Mouse (Mus musculus) stomach, postnatal 0 days (tissue): ENCODE measurements around the gene Ifitm7. TPM values are rescaled to one million over a fixed set of nuclear protein-coding genes. Genes with fewer than 3 reads are reported as not detected.
A peak's percentile ranks its signal among the peaks of the same experiment; 100 is the strongest.

Source experiments
- ATAC-seq: fragments of 200-750 bp; cut with Nextera tagmentation; 2 replicates; pipeline ENCODE4 v1.8.0; 2017; ENCODE audit not compliant: low FRiP score, low TSS enrichment
- DNase-seq: peaks from one replicate; pipeline ENCODE4 v3.0.0-alpha.2; 2016; ENCODE audit warnings: low spot score
- H3K27ac ChIP-seq: fragments of 300-500 bp; sonication (generic); replicated peaks from 2 replicates; pipeline ENCODE4 v1.5.1; 2014; ENCODE audit warnings: mild to moderate bottlenecking, control low read depth
- H3K27me3 ChIP-seq: fragments of 300-500 bp; sonication (generic); 2 replicates; pipeline ENCODE4 v1.6.1; 2014; ENCODE audit warnings: low read length; ENCODE audit not compliant: control insufficient read depth, insufficient read depth
- H3K36me3 ChIP-seq: fragments of 300-500 bp; sonication (generic); 2 replicates; pipeline ENCODE4 v1.6.1; 2014; ENCODE audit warnings: low read length, mixed read lengths; ENCODE audit not compliant: control insufficient read depth, insufficient read depth
- H3K4me1 ChIP-seq: fragments of 300-500 bp; sonication (generic); replicated peaks from 2 replicates; pipeline ENCODE4 v1.6.1; 2014; ENCODE audit warnings: antibody characterized with exemption; ENCODE audit not compliant: control insufficient read depth, insufficient read depth
- H3K4me2 ChIP-seq: fragments of 300-500 bp; sonication (generic); replicated peaks from 2 replicates; pipeline ENCODE4 v1.6.1; 2014; ENCODE audit warnings: low read depth, mild to moderate bottlenecking, control low read depth, moderate library complexity
- H3K4me3 ChIP-seq: fragments of 300-500 bp; sonication (generic); 2 replicates; pipeline ENCODE4 v1.5.1; 2014; ENCODE audit warnings: low read depth, low read length, control low read depth
- H3K9ac ChIP-seq: fragments of 300-500 bp; sonication (generic); 2 replicates; pipeline ENCODE4 v1.6.1; 2014; ENCODE audit warnings: mild to moderate bottlenecking, low read length, control low read depth, mixed read lengths
- H3K9me3 ChIP-seq: fragments of 300-500 bp; sonication (generic); 2 replicates; pipeline ENCODE4 v1.6.1; 2016; ENCODE audit warnings: low read length; ENCODE audit not compliant: control insufficient read depth
- CTCF ChIP-seq: IDR thresholded peaks from 2 replicates; pipeline ENCODE4 v1.5.1; 2016; ENCODE audit warnings: antibody characterized with exemption, low read depth, mild to moderate bottlenecking, moderate library complexity
- EP300 ChIP-seq: optimal IDR thresholded peaks from 2 replicates; pipeline ENCODE3; 2016; ENCODE audit warnings: antibody characterized with exemption
- WGBS: fragments of 180-500 bp; shearing (Covaris S2); extraction: QIAGEN DNeasy Blood & Tissue Kit; methylation state at CpG from one replicate; pipeline ENCODE4 v1.1.7; 2014; 5-methylcytosine and 5-hydroxymethylcytosine counted together
- polyA plus RNA-seq: library from polyadenylated mRNA; unstranded; fragments of >200 nt; fragmentation: Nextera tagmentation; extraction: Ambion mirVana; gene quantifications from 2 replicates; pipeline ENCODE4 v1.2.1, GENCODE M21; 2015

The Ifitm7 gene
- polyA plus RNA-seq, 1 experiment from 2014 or later, result not detected

- DNase-seq, result no peak
- H3K4me1 ChIP-seq, result no peaks in the 10 kb centered on the region
- TF ChIP-seq CTCF, result no peak
- no peak for TF ChIP-seq EP300
- no peak overlapping the region for H3K4me2 ChIP-seq
- H3K27me3 ChIP-seq, result no peaks in the 10 kb centered on the region
- no peak overlapping the region for H3K4me3 ChIP-seq
- no peak overlapping the region for H3K9ac ChIP-seq
- no peaks in the 10 kb centered on the region for H3K36me3 ChIP-seq
- no peak for ATAC-seq
- H3K27ac ChIP-seq, result no peak overlapping the region
- H3K9me3 ChIP-seq, result no peaks in the 10 kb centered on the region
- 80% methylated on average over 4 of the region's 4 CpGs for WGBS
Observed at GRCm38 (mm10) chr16:14005266-14005665, 18.6 kb upstream of the Ifitm7 start.

GRCm38 (mm10) chr16:14004726-14005125 lies 18.0 kb upstream of the Ifitm7 start:
- Histone ChIP-seq H3K4me1 (no peaks in the 10 kb centered on the region), H3K27ac (no peak overlapping the region), H3K27me3 (no peaks in the 10 kb centered on the region), H3K9ac (no peak overlapping the region), H3K4me2 (no peak overlapping the region), H3K9me3 (no peaks in the 10 kb centered on the region), H3K36me3 (no peaks in the 10 kb centered on the region), H3K4me3 (no peak overlapping the region)
- 72% methylated on average over 2 of the region's 2 CpGs for WGBS
- DNase-seq (no peak), ATAC-seq (no peak)
- no peak for TF ChIP-seq CTCF
- TF ChIP-seq EP300, result no peak

- DNase-seq (peak; percentile 59), ATAC-seq (peak; percentile 94)
- H3K27me3 ChIP-seq, result no peaks in the 10 kb centered on the region
- TF ChIP-seq EP300 (no peak), CTCF (peak; percentile 76)
- no peaks in the 10 kb centered on the region for H3K9me3 ChIP-seq
- H3K4me2 ChIP-seq, result no peak overlapping the region
- no peaks in the 10 kb centered on the region for H3K4me1 ChIP-seq
- no peak overlapping the region for H3K9ac ChIP-seq
- no peaks in the 10 kb centered on the region for H3K36me3 ChIP-seq
- WGBS, result 19% methylated on average over 3 of the region's 3 CpGs
- H3K27ac ChIP-seq, result no peak overlapping the region
- H3K4me3 ChIP-seq, result no peak overlapping the region
Observed at GRCm38 (mm10) chr16:14004170-14004569, 17.5 kb upstream of the Ifitm7 start.

- H3K27me3 ChIP-seq, result no peaks in the 10 kb centered on the region
- H3K4me2 ChIP-seq, result no peak overlapping the region
- TF ChIP-seq CTCF (no peak), EP300 (no peak)
- no peaks in the 10 kb centered on the region for H3K36me3 ChIP-seq
- no peak overlapping the region for H3K27ac ChIP-seq
- 37% methylated on average over 8 of the region's 8 CpGs for WGBS
- H3K9ac ChIP-seq, result no peak overlapping the region
- no peaks in the 10 kb centered on the region for H3K9me3 ChIP-seq
- DNase-seq (no peak), ATAC-seq (0 out of 2 replicates have a peak, but pooled peaks have one; percentile 8)
- no peaks in the 10 kb centered on the region for H3K4me1 ChIP-seq
- H3K4me3 ChIP-seq, result no peak overlapping the region
Observed at GRCm38 (mm10) chr16:14003386-14004130, 16.9 kb upstream of the Ifitm7 start.

- H3K9ac ChIP-seq, result no peak overlapping the region
- no peaks in the 10 kb centered on the region for H3K4me1 ChIP-seq
- 55% methylated on average over 1 of the region's 1 CpGs for WGBS
- no peak overlapping the region for H3K27ac ChIP-seq
- DNase-seq, result no peak
- no peak overlapping the region for H3K4me3 ChIP-seq
- H3K9me3 ChIP-seq, result no peaks in the 10 kb centered on the region
- no peak overlapping the region for H3K4me2 ChIP-seq
- H3K27me3 ChIP-seq, result no peaks in the 10 kb centered on the region
- ATAC-seq, result no peak
- H3K36me3 ChIP-seq, result no peaks in the 10 kb centered on the region
- no peak for TF ChIP-seq CTCF
- no peak for TF ChIP-seq EP300
Observed at GRCm38 (mm10) chr16:13994502-13994901, 7.8 kb upstream of the Ifitm7 start.

- Histone ChIP-seq H3K4me3 (no peak overlapping the region), H3K4me1 (no peaks in the 10 kb centered on the region), H3K27me3 (no peaks in the 10 kb centered on the region), H3K27ac (no peak overlapping the region), H3K36me3 (no peaks in the 10 kb centered on the region), H3K9me3 (no peaks in the 10 kb centered on the region), H3K4me2 (no peak overlapping the region), H3K9ac (no peak overlapping the region)
- TF ChIP-seq CTCF, result no peak
- TF ChIP-seq EP300, result no peak
- DNase-seq, result no peak
- 81% methylated on average over 1 of the region's 1 CpGs for WGBS
- ATAC-seq, result no peak
Observed at GRCm38 (mm10) chr16:13994076-13994475, 7.4 kb upstream of the Ifitm7 start.
